Mouse (Mus musculus): ENCODE measurements around the gene Hcfc2.

The Hcfc2 gene

DNA sequence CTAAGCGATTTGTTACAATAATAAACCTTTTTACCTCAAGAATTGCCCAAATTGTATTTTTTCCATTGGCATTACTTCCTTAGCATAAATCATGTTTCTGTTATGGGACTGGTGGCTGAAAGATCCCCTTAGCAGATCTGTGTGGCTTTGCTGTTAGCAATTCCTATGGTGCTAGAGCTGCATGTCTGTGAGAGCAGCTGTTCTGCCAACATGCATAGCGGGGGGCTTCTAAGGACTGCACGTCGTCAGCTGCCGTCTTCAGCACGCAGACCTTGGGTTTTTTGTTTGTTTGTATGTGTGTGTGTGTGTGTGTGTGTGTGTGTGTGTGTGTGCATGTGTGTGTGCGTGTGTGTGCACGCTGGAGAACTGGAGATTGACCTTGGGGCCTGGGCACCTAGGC is 45.4 kb downstream of the Hcfc2 start:
- no peak for DNase-seq (ENCODE audit: low spot score)

DNA sequence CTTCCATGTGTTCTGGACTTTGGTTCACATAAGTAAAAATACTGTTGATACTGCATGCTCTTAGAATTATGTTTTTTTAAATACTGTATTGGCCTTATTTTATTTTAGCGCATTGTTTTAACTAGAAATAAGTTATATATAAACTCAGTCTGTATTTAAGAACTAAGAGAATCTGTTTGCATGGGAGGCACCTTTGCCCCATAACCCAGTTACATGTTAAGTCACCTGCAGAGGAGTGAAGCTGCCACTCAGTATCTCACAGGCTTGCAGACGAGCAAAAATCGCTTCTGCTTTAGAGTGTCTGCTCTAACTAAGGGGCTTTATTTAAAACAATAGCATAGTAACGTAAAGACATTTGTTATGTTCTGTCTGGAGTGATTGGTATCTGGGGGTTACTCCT is 45.9 kb downstream of the Hcfc2 start:
- no peak for DNase-seq (ENCODE audit: low spot score)

DNA sequence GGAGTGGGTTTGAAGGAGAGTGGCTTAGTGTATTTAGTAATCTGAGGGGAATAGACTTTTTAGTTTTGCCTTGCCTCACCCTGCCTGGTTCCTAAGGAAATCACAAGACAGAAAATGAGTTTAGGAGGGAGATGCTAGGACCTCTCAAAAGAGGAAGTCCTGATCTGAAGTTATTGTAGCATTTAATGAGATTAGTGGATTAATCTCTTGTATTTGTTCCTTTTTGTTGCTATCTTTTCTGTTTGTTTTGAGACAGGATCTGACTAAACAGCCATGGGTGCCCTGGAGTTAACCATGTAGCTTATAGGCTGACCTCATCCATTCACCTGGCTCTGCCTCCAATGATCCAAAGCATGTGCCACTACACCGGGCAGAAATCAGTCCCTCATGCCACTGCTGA is 46.6 kb downstream of the Hcfc2 start:
- DNase-seq (ENCODE audit: low spot score) = no peak

DNA sequence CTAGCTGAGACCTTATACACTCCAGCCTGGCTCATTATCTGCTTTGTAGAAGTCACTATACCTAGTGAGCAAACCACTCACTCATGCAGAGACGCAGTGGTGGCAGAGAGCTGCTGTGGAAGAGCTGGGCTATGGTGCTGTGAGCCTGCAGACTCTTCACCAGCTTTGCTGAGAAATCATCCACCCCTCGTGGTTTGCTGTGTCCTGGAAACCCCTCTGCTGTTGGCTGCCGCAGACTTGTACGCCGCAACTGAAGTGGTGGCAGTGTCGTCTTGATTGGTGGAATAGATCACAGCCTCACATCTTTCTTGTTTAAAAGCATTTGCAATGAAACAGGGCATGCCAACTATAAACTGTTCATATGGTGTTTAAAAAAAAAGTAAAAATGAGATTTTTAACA is 48.3 kb downstream of the Hcfc2 start:
- DNase-seq (ENCODE audit: low spot score) = no peak

DNA sequence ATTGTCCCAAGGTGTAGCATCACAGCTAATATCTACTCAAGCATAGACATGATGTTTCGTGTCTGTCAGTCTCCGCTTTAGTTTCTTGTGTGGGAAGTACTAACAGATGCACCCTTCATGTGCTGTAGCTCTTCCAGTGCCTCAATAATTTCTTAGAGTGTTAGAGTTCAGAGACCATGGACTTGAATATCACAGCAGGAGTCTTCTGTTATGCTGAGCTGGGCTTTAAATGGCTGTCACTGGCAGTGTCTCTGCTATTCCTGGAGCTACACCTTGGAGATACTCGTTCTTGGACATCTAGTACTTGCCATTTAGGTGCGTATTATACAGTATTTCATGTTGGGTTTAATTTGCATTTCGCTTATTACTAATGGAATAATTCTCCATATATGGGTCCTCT is 49.3 kb downstream of the Hcfc2 start:
- no peak for DNase-seq (ENCODE audit: low spot score)

DNA sequence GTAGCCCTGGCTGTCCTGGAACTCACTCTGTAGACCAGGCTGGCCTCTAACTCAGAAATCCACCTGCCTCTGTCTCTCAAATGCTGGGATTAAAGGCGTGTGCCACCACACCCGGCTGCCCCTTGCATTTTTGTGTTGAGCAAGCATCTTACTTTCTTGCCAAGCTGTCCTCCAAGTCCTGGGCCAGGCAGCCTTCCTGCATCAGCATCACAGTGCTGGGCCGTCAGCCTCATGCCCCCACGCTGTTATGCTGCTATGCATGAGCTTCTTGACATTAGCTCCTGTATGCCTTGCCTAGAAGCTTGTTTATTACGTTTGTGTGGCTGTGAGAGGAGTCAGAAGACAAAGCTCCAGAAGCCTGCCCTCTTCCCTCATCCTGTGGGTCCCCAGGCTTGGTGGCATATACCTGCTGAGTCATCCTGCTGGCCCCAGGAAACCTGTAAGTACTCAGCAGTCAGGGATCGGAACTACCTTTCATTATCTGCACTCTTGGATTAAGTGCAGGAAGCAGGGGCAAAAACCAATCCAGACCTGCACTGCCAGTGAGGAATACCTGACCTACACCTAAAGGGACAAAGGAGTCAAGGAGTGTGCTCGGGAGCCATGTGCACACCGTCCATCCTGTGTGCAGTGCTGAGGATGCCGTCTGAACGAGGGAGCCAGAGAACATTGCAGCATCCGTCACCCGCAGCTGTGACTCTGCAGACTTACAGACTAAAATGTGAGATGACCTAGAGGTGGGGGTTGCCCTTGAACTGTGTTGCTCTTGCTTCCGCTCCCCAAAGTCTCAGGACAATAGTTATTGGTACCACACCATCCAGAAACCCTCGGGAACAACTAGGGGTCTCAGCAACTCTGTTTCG is 51.3 kb downstream of the Hcfc2 start:
- DNase-seq (ENCODE audit: low spot score) = no peak

DNA sequence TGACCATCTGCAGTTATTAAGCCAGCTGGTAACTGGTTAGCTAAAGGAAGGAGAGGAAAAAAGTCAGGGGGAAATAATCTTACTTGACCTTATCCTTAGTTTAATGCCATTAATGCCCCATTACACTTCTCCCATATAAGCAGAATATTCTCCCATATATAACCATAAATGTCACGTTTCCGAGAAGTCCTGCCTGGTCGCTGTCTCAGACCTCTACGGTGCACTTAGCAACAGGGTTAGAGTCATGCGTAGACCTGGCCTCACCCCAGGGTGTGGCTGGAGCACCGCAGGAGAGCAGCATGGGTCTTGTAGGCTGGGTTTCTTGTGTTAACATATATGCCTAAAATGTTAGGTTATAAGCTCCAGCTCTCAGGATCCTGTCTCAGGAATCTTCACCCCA is 54.8 kb downstream of the Hcfc2 start:
- DNase-seq (ENCODE audit: low spot score) = no peak

DNA sequence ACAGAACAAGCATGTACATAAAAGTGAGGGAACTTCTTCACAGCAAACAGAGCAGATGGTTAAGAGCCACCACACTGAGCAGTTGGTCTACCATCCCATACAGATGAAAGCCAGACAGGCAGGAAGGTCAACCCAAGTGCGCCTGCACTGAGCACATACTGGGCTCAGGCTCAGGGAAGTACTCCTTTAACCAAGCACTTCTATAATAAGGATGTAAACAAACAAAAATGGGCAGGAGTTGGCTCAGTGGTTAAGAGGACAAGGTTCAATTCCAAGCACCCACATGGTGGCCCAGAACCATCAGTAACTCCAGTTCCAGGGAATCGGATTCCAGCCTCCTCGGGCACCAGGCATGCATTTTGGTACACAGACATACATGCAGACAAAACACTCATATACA is 57.0 kb downstream of the Hcfc2 start:
- peak; percentile 7 for DNase-seq (ENCODE audit: low spot score)

DNA sequence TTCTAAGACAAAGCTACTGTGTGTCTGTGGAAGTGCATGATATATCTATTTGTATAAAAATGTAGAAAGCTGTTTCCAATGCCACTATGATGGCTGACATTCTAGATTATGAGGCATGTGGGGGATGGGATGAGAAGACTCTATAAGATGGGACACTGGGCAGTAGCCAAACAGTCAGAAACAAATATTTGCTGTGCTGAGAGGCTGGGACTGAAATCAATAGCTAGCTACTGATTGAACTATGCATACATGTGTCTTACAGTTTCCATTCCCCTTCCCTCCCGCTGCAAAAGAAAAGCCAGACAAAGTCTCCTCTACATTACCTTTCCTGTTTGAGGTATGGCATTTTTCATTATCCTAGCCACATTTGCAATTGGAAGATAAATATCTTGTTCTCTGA is 58.7 kb downstream of the Hcfc2 start:
- DNase-seq (ENCODE audit: low spot score) = no peak

DNA sequence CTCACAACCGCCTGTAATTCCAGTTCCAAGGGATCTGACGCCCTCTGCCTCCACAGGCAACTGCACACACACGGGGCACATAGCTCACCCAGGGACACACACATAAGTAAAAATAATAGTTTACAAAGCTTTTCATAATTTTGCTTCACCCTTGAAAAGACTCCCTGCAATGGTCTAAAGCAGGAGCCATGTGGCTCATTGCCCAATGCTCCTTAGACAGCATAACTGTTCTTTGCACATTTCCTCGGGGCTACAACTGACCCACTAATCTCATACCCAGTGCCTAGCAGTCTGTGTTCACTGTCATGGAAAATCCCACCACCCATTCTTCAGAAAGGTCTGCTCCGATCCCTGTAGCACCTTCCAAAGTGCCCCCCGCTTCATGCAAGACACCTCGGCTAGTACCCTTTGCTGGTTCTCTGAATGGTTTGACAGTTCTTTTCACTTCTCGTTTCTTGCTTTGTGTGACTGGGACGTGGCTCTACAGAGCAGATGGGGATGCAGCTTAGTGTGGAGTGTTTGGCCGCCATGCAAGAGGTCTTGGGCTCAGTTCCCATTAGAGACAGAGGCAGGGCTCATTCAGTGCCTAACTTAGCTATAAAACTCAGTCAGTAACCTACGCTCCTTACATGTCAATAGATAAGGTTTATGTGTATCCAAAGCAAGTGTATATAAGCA is 59.4 kb downstream of the Hcfc2 start:
- no peak for DNase-seq (ENCODE audit: low spot score)

DNA sequence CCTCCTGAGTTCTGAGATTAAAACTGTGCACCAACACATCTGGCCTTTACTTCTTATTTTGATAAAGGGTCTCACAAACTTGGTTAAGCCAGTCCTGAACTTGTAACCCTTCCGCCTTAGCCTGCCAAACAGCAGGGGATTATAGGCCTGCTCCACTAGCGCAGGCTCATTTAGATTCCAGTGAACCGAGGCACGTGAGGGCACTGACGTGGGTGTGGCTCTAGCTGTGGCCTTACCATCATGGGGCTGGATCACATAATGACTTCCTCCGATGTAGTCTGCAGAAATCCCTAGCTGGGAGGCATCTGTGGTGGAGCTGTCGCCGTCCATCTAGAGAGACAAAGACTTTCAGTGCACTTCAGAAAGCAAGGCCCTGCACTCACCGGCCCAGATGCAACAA is 60.5 kb downstream of the Hcfc2 start:
- no peak for DNase-seq (ENCODE audit: low spot score)

DNA sequence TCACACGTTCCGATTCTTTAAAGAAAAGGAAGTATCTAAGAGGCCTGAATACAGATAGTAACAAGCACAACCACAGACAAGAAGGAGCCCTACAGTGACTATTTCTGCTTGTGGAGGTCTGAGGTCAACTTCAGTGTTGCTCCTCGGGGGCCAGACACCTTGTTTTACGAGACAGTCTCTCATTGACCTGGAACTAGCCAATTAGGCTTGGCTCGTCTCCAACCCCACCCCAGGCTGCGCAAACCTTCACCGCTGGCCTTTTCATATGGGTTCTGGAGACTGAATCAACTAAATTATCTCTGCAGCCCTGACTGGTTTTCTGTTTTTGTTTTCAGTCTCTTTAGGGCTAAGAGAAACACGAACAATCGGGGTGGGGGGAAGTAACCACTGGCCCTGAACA is 61.4 kb downstream of the Hcfc2 start:
- DNase-seq (ENCODE audit: low spot score) = no peak

DNA sequence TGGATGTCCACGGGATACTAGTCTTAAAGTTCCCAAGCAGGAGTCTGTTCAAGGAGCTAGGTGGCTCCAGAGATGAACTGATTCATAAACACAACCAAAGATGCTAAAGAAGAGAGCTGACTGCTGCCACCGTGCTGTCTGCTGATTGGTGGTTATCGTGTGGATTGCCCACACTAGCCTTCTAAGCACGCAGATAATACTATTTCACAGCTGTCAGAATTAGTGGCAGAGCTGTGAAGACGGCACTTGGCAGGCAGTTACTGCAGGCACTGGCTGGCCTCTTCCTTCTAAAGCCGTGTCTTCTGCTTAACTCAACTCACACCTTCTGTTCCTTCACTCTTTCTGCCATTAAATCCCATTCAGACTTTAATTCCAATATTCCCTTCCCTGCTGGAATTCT is 62.4 kb downstream of the Hcfc2 start:
- DNase-seq (ENCODE audit: low spot score) = no peak

DNA sequence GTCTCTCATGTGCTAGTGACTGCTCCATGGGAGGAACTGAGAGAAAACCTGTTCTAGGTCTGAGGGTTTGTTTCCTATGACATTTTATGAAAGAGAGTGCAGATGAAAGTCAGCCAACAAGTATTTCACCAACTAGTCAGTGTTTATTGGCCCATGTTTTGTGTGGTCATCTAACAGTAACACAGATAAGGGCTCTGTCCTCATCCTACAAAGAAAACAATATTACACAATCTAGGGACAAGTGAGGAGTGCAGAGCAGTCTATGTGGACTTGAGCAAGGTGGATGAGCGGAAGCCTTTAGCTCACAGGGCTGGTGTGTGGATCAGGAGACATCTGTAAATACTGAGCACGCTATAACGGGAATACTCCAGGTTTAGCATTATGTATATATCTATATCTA is 62.9 kb downstream of the Hcfc2 start:
- DNase-seq (ENCODE audit: low spot score) = no peak

DNA sequence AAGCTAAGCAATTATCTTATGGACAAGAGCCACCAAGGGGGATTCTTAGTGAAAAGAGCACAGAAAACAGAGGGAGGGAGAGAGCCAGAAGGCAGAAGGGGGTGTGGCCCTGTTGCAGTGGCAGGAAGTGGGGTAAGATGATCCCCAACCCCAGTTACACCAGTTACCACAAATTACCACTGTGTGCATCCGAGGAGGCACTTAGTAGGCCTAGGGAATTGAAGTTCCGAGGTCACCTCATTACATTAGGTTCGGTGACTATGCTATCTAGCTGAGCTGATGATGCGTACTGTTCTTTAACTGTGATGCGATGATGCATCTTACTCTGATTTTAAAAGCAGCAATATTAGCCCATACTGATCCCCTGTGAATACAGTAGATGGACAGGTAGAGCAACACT is 63.7 kb downstream of the Hcfc2 start:
- no peak for DNase-seq (ENCODE audit: low spot score)

DNA sequence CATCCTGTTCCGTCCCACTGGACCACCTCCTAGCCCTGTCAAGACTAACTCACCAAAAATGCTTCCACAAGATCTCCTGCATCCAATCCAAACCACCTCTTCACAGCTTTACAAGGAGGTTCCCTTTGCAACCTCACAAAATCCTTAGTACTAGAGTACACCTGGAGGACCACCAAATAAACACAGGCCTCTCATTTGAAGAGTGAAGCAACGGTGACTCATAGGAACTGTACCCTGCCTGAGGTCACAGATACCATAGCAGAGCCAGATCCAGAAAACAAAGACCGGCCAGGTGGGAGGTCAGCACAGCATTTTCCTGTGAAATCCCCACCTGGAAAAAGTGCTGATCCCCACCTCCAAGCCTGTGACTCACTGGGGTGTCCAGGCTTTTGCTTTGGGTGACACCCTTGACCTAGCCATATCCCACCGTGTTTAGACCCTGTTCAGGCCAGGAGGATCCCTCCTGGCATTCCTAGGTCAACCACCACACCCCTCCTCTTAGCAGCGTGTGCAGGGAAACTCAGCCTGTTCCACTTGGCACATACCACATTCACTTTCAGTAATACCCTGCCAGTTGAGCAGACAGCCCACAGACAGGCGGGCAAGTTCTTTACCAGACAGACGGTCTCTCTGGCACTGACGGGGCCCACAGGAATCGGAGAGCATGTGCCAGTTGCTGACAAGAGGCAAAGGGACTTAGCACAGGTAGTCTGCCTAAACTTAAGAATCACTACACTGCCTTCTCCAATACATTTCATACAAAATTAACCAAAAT is 65.3 kb downstream of the Hcfc2 start:
- DNase-seq (ENCODE audit: low spot score) = no peak

DNA sequence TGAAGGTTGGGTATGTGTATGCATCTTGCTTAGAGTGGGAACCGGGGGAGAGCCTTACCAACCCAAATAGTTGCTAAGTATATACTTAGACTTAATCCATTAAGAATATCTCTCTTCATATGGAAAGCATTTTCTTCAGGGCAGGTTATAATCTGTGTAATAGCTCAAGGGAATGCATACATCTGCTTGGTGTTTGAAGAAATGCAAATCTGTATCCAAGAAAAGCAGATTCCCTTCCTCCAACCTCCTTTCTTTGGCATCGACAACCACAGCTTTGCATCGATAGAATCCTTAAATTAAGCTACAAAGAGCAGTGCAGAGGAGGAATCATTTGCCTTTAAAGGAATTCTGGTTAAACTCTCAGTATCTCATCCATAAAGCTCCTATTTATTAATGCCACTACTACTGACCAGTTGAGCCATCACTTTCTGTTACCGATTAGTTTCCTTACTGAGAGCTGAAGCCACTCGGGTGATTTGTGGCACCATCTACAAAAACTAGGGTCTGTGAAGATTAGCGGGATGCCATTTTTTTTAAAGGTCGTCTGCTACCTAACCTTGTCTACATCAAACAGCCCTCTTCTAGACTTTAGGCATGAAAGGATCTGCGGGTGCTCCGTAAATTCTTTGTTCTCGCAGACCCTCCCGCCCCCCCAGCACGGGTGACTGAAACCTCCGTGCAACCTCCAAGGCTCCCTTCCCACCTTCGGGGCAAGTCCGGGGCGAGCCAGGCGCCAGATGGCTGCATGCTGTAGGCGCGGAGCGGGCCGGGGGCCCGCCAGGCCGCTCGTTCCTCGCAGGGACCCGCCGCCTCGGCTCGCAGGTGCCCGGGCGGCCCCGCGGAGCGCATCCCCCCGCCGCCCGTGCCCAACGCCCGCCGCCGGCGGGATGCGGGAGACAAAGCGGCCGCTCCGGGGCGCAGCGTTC is 67.1 kb downstream of the Hcfc2 start:
- no peak for DNase-seq (ENCODE audit: low spot score)

DNA sequence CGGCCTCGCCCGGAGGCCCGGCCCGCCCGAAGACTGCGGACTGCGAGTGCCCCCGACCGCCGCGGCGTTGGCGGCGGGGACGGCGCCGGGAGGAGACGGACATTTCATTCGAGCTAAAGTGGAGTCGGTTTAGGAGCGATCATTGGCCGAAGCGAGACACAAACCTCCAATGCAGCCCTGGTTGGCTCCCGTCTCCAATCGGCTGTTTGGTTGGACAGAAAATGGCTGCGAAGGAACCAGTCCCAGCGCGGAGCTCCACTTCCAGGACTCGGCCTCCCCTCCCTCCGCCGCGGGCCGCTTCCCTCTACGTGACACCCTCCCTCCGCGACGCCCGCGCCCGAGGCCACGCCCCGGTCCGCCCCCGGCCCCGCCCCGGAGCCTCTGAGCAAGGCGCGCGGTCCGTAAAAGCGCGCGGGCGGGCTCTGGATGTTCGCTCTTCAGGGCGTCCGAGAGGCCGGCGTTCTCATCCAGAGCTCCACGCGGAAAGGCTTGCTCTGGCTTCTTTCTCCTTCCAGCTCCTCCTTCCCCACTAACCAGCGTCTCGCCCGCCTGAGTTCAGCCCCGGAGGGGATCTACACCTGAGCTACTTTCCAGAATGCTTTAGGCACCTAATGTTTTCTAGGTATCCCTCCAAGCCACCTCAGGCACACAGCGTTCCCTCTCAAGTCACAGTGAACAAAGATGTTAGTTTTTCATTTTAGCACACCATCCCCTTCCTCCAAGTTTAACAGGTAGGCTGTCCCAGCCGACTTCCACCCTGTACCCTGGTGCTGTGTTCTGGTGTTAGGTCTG is 68.1 kb downstream of the Hcfc2 start, which contains the start of gene Nfyb:
TSS of gene Nfyb (minus strand) at position 305 of the 792 bp plus-strand sequence.
- DNase-seq (ENCODE audit: low spot score) = peak; percentile 97

DNA sequence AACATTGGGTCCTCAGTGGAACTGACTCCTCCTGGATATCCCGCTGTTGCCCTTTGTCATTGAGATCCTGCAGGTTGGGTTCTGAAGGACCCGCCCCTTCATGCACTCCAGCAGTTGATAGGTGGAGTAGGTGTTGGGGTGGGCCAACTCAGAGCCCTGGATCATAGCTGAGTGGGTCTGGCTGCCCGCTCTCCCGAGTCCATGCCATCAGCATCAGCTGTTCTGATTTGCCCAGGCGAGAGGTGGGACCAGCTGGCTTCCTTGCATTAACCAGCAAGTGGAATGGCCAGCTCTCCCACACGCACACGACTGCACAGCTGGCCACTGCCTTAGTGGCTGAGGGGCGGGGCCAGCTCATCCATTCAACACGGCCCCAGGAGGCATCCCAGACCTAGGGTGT is 72.9 kb downstream of the Hcfc2 start:
- no peak for DNase-seq (ENCODE audit: low spot score)

DNA sequence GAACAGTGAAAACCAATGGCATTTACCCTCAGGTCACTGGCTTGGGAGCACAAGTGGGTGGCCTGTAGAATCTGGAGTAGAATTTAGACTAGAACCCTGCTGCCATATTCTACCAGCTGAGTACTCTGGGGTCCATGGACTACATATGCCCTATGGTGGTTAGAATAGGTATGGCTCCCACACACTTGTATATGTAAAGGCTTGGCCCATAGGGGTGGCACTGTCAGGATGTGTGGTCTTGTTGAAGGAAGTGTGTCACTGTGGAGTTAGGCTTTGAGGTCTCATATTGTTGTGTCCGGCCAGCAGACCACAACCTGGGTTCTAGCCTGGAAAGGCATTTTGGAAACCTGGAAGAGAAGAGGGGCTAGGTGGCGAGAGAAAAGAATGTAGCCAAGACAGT is 74.8 kb downstream of the Hcfc2 start:
- DNase-seq (ENCODE audit: low spot score) = no peak

DNA sequence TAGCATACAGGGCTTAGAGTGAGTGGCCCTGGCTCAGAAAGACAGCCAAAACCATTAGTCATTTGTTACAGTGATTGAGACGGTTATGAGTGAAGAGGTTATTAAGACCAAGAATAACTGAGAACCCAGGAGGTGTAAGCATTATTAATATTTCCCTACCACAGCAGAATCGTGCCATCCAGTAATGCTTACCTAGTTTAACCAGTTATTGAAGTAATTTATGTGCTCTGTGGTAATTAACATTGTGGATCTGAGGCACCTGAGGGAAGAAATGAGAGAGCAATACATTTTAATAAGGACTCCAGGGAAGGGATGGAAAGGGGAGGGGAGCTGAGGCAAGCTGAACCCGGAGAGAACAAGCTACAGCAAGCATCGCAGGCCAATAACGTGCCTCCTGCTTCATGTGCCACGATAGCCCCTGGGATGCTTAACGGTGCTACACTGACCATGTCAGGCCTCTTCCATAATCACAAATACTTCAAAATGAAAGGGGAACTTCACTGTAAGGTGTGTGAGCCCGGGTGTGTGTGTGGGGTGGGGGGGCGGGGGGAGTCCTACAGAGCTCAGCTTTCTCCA is 75.7 kb downstream of the Hcfc2 start:
- no peak for DNase-seq (ENCODE audit: low spot score)
